In genomic region chr10:8037986-8038631, GRCm38 (mm10) we compare ENCODE assay signal across 8 mouse cellular contexts.
DNase-seq lines count a peak whose midpoint lies in the region; ATAC-seq lines count a peak whose summit lies in the region.

No protein-coding gene starts in this region.

- no peak for DNase-seq in heart, postnatal 10 days
- peak; percentile 32 for DNase-seq in midbrain, embryonic 10.5 days (ENCODE audit: low spot score)
- no peak for DNase-seq in urinary bladder, adult 2 months (ENCODE audit: low spot score)
- DNase-seq in adrenal gland, adult 2 months, result no peak
- DNase-seq in left cerebral cortex, postnatal 10 days (ENCODE audit: extremely low spot score in 1 of 2, low spot score in 2 of 2), result no peak

- peak overlapping the region in 1 of 2 experiments; percentile 6; a peak in 1 of 4 replicates for H3K4me3 ChIP-seq in heart, embryonic 14.5 days (ENCODE audit: control insufficient read depth in 1 of 2, insufficient read depth in 1 of 2, low read depth in 1 of 2, low read length in 2 of 2)
- no peak overlapping the region for H3K4me3 ChIP-seq in hindbrain, embryonic 12.5 days
- no peak overlapping the region for H3K4me3 ChIP-seq in midbrain, embryonic 10.5 days

- intact Hi-C loops in heart, postnatal 10 days (cut with DNase I), result no loop called here
- intact Hi-C loops in left cerebral cortex, postnatal 10 days (cut with DNase I), result no loop called here

- no peaks in the 10 kb centered on the region for H3K36me3 ChIP-seq in heart, embryonic 14.5 days (ENCODE audit: control insufficient read depth, insufficient read depth, low read length)
- H3K36me3 ChIP-seq in hindbrain, embryonic 12.5 days, result no peaks in the 10 kb centered on the region
- H3K36me3 ChIP-seq in midbrain, embryonic 10.5 days, result no peaks in the 10 kb centered on the region

- H3K9ac ChIP-seq in heart, embryonic 14.5 days (ENCODE audit: low read length), result peak overlapping the region; percentile 49; the same call in 1 of the 2 replicates
- H3K9ac ChIP-seq in hindbrain, embryonic 12.5 days, result no peak overlapping the region

- ATAC-seq in heart, embryonic 14.5 days (ENCODE audit: insufficient number of reproducible peaks, insufficient read depth, low FRiP score, low read depth), result 0 out of 2 replicates have a peak, but pooled peaks have one; percentile 31
- ATAC-seq in common myeloid progenitor, adult 5-6 weeks (replicated peaks; ENCODE audit: low read depth, poor library complexity, severe bottlenecking), result peak; percentile 54; the same call in 1 of the 2 replicates
- peak; percentile 91 for ATAC-seq in hindbrain, embryonic 12.5 days (ENCODE audit: low FRiP score)

- H3K27ac ChIP-seq in heart, embryonic 14.5 days (replicated peaks in 1 of 2; ENCODE audit: control insufficient read depth in 1 of 2, insufficient read depth in 1 of 2, low read depth in 2 of 2, low read length in 2 of 2), result peak overlapping the region in 1 of 2 experiments; percentile 7; a peak in 1 of 4 replicates
- H3K27ac ChIP-seq in hindbrain, embryonic 12.5 days, result peak overlapping the region; percentile 76
- H3K27ac ChIP-seq in midbrain, embryonic 10.5 days (replicated peaks), result peak overlapping the region; percentile 66

- 22% methylated on average over 5 of the region's 5 CpGs for WGBS in heart, embryonic 14.5 days
- WGBS in hindbrain, embryonic 12.5 days, result 11% methylated on average over 5 of the region's 5 CpGs
- WGBS in midbrain, embryonic 10.5 days, result 29% methylated on average over 5 of the region's 5 CpGs

- peaks cover 11 to 14% of the 10 kb centered on the region in 2 experiments for H3K4me1 ChIP-seq in heart, embryonic 14.5 days (ENCODE audit: control insufficient read depth in 2 of 2, insufficient read depth in 2 of 2, low read length in 2 of 2)
- H3K4me1 ChIP-seq in hindbrain, embryonic 12.5 days, result peaks cover 33% of the 10 kb centered on the region
- H3K4me1 ChIP-seq in midbrain, embryonic 10.5 days, result peaks cover 48% of the 10 kb centered on the region

- peak overlapping the region; percentile 53 for H3K4me2 ChIP-seq in heart, embryonic 14.5 days (ENCODE audit: low read length)
- H3K4me2 ChIP-seq in hindbrain, embryonic 12.5 days (replicated peaks), result peak overlapping the region; percentile 25; the same call in 1 of the 2 replicates

- no peaks in the 10 kb centered on the region for H3K27me3 ChIP-seq in heart, embryonic 14.5 days (ENCODE audit: control insufficient read depth, insufficient read depth, low read length)
- no peaks in the 10 kb centered on the region for H3K27me3 ChIP-seq in hindbrain, embryonic 12.5 days
- H3K27me3 ChIP-seq in midbrain, embryonic 10.5 days (ENCODE audit: low read depth, poor library complexity, severe bottlenecking), result 0 out of 2 replicates have a peak, but pooled peaks cover 3% of the 10 kb centered on the region

- H3K9me3 ChIP-seq in heart, embryonic 14.5 days (ENCODE audit: control insufficient read depth, low read length), result no peaks in the 10 kb centered on the region
- H3K9me3 ChIP-seq in hindbrain, embryonic 12.5 days (replicated peaks), result no peaks in the 10 kb centered on the region; the same call in 1 of the 2 replicates
- H3K9me3 ChIP-seq in midbrain, embryonic 10.5 days (replicated peaks), result no peaks in the 10 kb centered on the region

Comparison
In these comparisons a context has a peak if more than half of its experiments do, and no peak if none do; other contexts are left out.
1. ATAC-seq: peak in every context shown above with its lines; median percentile 91 in hindbrain, embryonic 12.5 days; 54 in common myeloid progenitor, adult 5-6 weeks; 31 in heart, embryonic 14.5 days.